Mouse (Mus musculus) lung, postnatal 10 days (tissue): ENCODE measurements around the gene Pdk1.
A peak's percentile ranks its signal among the peaks of the same experiment; 100 is the strongest.
"Not testable (repeated sequence)": the region's sequence is repeated elsewhere in the genome, so short reads cannot be mapped to it uniquely, and the experiment has no call there.

ENCODE experiments used
- DNase-seq: peaks from one replicate; pipeline ENCODE4 v3.0.0; 2021

Gene Pdk1

DNA sequence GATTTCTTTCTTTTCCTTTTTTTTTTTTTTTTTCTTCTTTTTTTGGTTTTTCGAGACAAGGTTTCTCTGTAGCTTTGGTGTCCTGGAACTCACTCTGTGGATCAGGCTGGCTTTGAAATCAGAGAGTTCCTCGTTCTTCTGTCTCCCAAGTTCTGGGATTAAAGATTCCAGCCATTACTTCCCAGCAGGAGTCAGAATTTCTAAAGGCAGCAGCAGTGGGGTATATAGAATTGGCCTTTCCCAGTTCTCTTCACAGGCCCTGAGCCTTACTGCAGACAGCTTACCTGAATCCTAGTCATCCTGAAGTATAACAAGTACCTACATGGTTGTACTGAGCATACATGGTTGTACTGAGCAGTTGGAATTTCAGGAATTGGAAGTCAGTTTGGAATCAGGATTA lies 1.8 kb downstream of the Pdk1 start:
- no peak for DNase-seq

DNA sequence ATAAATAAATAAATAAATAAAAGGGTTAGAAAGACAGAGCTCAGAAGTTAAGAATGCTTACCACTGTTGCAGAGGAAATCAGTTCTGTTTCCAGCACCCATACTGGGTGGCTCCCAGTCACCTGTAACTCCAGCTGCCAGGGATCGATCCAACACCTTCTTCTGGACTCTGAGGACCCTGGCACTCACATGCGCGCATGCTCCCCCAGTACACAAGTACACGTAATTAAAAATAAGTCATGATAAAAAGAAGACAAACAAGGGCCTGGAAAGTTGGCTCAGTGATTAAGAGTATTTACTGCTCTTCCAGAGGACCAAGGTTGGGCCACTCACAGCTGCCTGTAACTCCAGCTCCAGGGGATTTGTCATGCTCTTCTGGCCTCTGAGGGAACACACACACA lies 4.8 kb downstream of the Pdk1 start:
- DNase-seq, result no peak

DNA sequence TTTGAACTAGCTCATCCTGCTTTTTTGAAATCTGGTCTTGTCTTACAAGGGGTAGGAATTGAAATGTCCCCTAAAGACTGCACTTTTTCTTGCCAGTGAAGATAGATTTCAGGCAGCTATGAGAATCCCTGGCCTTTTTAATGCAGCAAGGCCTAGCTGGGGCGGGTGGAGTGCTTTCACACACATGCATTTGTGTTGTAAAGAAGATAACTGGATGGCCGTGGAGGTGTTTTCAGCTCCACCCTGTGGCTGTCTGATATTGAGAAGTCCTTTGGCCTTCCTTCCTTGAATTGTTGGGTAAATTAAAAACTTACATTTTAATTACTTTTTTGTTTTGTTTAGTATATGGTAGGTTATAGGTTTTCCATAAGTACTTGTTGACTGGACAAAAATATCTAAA lies 5.4 kb downstream of the Pdk1 start:
- no peak for DNase-seq

DNA sequence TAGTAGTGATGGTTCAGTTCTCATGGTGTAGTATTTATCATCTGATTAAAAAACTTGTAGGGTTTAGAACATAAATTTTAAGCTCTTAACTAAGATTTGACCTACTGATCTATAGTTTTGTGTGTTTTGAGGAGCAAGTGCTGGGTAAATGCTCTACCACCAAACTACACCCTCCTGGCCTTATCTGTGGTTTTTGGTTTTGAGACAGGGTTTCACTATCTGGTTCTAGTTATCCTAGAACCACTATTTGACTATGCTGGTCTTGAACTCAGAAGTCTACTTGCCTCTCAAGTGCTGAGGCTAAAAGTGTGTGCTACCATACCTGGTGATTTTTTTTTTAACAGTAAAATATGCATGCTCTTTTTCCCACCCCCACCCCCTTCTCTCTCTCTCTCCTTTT lies 5.9 kb downstream of the Pdk1 start:
- no peak for DNase-seq

DNA sequence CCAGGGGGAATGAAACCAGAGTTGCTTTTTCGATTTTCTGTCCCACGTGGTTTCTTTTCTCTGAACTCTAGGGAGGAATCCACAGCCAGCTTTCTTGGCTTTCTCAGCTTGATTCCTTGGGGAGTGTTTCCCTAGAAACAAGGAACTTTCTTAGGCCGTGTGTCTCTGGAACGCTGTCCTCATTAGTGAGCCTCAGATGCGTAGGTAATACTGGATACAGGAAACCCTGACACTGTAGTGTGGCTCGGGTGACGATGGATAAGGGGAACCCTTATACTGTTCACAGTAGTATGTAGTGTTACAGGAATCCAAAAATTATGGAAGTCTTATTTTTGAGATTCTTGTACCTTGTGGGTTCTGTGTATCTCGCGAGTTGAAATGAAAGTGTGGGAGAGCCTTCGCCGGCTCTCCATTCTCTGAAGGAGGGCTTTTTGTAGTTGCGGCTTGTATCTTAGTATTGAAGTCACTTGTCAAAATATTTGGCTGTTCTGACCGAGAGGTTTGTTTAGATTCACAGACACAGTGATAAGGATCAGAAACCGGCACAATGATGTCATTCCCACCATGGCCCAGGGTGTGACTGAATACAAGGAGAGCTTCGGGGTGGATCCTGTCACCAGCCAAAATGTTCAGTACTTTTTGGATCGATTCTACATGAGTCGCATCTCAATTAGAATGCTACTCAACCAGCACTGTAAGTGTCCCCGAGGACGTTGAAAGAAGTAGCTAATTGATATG lies 10.1 kb downstream of the Pdk1 start:
- peak; percentile 45 for DNase-seq

DNA sequence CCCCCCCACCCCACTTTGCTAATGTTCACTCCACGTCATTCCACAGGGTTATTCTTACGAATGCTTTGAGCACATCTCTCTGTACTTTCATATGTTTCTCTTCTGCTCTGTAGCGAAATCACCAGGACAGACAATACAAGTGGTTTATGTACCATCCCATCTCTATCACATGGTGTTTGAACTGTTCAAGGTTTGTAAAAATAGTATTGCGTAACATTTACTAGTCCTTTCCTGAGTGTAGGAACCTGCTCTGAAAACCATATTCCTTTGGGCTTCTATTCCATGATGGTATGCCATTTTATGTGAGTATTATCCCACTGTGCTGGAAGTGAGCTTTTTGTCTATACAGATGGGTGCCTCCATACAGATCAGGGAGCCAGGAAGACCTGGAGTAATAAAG lies 14.2 kb downstream of the Pdk1 start:
- no peak for DNase-seq

DNA sequence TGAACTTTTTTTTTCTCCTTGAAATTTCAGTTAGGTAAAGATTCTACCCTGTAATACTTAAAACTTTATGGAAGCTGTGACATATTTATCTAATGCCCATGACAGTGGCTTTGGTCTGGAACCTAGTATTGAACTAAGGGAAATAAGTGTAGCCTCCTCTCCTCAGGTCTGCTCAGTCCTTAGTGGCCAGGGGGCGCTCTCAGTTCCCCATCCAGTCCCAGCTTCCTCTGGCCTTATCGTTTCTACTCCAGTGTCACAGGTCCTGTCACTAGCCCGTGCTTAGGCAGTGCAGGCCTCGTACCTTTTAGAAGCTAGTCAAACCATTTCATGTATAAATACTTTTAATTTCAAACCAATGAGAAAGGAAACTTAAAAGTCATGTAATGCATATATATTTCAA lies 15.4 kb downstream of the Pdk1 start:
- no peak for DNase-seq

DNA sequence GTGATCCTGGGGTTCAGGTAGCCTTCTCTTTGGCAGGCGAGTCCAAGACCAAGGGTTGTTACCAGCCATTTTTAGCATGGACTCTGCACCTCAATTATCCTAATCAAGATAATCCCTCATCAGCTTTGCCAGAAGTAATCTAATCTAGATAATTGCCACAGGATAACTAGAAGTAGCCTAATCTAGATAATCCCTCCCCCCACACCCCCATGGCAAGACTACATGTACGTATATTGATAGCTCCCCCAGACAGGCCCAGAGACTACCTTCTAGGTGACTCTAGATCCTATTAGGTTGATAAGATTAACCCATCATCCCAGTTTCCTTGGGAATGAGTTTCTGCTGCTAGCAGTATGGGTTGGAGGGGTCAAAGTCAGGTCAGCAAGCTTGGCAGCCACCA lies 18.5 kb downstream of the Pdk1 start:
- no peak for DNase-seq

DNA sequence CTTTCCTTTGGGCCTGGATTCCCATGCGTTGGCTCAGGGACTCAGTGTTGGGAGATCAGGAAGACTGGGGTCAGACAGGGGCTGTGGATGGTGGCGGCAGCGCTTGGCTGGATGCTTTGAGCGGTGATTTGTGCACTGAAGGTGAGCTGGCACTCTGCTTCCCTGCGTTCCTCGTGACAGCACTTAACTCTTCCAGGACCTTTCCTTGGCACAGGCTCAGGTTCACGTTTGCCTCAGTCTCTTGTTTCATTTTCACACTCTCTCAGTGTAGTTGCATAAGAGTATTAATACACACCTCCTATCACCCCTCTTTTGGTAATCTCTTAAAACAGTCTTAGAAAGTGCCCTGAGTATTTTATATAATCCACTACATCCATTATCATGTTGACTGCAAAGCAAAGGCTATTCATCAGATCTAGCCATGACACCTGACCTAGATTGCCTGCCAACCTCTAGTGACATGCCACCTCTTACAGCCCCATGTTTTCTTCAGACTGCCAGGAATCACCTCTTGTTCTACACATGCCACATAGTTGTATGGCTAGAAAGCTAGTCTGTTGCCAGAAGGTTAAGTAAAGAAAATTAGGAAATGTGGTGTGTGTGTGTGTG lies 19.8 kb downstream of the Pdk1 start:
- DNase-seq, result peak; percentile 16

DNA sequence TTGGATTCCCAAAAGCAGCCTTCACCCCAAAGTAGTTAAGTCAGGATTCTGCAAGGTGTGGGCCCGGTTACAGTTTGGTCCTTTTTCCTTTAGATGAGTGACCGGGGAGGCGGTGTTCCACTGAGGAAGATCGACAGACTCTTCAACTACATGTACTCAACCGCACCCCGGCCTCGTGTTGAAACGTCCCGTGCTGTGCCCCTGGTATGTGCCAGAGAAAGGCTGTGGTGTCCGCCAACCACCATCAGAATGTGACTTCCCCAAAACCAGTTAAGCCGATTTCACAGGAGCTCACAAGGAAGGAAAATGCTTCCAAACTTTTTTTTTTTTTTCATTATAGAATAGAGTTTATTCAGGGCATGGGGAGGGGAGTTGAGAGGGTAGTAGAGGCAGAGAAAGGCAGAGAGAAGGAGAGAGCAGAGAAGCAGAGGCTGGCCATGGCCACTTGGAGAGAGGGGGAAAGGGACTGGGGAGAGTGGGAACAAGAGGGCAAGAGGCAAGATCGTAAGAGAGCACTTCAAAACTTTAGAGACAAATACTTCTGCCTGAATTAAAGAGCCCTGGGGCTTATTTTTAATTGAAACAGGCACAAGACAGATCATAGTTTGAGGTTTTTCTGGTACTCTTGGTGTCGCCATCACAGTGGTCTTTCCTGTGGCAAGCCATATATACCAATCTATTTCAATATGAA lies 22.7 kb downstream of the Pdk1 start:
- DNase-seq, result peak; percentile 9

DNA sequence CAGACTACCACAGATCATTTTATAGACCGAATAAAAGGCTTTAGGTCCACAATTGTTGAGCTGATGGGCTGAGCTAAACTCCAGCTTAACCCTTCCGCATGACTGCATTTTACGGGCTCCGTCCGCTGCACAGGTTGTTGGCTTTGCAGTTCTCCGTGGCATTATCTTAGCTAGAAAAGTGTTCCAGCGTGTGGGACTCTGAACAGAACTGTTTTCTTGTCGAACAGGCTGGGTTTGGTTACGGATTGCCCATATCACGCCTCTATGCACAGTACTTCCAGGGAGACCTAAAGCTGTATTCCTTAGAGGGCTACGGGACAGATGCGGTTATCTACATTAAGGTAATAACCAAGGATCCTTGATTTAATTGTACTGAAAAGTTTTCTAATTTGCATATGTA lies 24.4 kb downstream of the Pdk1 start:
- DNase-seq, result no peak

DNA sequence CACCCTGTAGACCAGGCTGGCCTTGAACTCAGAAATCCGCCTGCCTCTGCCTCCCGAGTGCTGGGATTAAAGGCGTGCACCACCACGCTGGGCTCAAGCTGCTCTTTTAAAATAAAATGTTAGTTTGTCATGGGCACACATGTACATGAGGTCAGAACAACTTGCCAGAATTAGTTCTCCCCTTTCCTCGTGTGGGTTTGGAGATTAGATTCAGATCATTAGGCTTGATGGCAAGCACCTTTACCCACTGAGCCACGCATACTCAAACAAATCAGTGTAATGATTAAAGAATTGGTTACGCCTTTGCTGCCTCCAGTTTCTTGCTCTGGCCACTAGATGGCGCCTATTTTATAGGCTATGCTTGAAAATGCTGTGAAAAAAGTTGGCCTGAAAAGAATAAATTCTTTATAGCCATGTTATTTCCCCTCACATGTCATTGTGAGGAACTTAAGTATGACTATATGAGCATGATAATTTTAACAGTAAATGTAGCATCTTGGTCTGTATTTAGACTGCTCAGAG lies 25.4 kb downstream of the Pdk1 start:
- DNase-seq, result peak; percentile 54

DNA sequence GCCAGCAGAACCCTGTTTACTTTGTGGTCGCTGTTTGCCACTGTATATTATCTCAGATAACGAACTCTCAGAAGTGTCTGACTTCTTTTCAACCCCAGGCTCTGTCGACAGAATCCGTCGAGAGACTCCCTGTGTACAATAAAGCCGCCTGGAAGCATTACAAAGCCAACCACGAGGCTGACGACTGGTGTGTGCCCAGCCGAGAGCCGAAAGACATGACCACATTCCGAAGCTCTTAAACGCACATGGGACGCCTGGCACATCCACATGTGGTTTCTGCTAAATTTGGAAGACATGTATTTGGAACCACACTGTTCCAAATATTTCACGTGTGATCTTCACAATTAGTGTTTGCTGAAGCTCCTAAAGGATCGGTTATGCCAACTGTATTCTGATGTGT lies 26.9 kb downstream of the Pdk1 start:
- DNase-seq, result no peak

DNA sequence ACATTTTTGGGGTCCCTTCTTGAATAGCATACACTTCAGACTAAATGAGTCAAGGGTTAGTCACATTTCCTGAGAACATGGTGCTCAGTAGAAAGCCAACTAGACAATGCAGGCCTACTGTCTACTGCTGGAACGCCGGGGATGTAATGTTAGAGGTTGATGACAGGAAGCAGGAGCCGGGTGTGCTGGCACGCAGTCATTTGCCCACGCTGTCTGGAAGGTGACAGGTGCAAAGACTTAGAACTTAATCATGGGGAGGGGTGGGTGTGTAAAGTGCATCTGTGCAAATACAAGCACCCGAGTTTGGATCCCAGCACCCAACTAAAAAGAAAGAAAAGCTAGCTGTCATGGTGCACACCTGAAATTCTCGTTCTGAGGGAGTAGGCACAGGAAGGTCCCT lies 32.1 kb downstream of the Pdk1 start:
- no peak for DNase-seq

DNA sequence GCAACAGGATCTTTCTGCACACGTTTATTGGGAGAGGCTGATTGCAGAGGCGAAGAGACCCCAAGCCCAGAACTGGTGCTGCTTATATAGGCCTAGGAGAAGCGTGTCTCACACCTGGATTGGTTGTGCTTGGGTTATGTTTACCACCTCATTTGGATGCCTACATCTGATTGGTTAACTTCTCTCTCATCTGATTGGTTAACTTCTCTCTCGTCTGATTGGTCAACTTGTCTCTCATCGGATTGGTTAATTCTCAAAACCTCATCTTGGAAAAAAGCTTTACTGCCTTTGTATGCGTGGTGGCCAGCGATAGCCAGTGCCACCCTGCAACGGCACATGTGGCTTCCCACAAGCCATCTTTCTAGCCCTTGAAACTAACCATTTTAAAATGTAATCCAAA lies 33.3 kb downstream of the Pdk1 start:
- DNase-seq, result not testable (repeated sequence)

DNA sequence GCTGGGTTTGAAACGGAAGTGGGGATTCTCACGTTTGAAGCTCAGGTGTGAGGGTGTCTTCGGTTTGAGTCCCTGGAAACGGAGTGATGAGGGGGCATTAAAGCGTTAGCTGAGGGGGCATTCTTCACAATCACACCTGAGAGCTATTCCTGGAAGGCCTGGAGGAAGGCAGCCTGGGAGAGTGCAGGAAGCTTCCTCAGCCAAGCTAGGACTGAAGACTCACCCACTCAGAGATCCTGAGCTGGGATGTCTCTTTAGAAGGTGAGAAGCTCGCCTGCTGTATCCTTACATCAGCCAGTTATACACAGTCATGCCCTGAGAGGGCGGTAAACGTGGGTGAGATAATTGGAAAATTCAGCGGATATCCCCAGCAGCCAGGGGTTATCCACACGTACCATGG lies 40.9 kb downstream of the Pdk1 start:
- no peak for DNase-seq

DNA sequence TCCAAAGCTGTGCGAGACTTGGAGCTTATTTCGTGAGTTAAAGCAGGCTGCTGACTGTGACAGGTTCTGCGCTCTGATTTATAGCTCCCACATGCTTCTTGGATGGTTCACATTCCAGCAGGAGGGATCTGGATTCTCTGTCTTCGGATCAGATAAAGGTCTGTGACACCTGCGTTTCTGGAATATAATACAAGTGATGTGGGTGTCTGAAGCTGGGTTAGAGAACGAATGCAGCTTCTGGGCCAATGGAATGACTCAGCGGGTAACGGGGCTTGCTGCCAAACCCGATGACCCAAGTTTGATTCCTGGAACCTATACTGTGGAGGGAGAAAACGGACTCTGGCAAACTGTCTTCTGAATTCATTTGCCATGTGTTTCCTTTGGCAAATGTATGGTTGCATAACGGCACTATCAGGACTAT lies 46.2 kb downstream of the Pdk1 start:
- DNase-seq, result no peak

DNA sequence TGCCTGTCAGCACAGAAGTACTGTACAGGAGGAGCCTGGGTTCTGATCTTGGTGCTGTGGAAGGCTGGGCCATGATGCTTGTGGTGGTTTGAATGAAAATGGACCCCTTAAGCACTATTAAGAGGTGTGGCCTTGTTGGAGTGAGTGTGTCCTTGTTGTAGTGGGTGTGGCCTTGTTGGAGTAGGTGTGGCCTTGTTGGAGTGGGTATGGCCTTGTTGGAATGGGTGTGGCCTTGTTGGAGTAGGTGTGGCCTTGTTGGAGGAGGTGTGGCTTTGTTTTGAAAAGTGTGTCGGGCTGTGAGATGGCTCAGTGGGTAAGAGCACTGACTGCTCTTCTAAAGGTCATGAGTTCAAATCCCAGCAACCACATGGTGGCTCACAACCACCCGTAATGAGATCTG lies 51.9 kb downstream of the Pdk1 start:
- not testable (repeated sequence) for DNase-seq

DNA sequence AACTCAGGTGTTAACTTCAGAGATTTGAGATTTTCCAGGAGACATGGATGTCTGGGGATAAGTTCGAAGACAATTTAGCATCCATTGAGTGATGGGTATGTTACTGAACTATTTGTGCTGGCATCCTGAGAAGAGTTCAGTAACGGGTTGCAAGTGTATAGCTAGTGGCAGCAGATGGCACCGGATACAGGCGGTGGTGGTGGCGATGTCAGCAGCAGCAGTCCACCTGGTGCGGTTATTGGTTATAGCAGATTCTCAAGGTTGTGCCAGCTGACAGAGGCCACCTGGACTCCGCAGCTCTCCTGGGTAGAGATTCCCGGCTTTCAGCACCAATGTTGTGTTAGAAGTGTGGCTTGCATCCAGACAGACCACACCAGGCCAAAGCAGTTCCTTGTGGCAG lies 61.0 kb downstream of the Pdk1 start:
- DNase-seq, result no peak

DNA sequence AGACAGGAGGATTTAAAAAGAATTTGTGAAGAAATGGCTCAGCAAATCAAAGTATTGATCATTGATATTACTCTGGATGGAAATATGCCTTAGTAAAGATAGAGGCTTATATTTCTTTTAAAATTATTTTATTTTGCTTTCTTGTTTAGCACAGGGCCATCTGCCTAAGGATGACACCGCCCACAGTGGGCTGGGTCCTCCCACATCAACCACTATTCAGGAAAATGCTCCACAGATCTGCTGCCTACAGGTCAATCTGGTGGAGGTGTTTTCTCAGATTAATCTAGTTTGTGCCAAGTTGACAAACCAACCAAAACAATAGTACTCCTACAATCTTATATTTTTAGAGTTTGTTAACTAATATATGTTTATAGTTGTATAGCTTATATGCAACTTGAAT lies 63.7 kb downstream of the Pdk1 start:
- no peak for DNase-seq

DNA sequence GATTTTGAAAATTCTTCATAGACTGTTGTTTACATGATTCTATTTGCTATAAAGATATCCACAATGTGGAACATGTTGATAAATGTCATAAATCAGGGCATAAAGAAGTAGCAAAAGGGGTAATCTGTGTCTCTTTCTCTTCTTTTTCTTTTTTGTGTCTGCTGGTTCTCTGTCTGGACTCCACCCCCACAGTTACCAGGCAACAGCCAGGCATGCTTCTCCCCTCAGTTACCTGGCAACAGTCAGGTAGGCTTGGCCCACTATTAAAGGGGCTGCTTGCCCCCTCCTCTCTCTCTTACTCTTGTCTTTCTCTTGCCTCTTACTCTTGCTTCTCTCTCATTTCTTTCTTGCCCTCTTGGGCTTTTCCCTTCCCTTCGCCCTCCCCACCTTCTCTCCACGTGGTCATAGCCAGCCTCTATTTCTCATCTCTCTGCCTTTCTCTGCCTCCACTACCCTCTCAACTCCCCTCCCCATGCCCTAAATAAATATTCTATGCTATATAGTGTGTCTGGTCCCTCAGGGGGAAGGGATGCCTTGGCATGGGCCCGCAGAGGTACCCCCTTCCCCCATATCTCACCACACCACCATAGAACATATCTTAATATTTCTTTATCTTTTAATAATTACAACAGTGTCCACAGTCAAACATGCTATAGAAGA lies 64.8 kb downstream of the Pdk1 start:
- DNase-seq, result no peak

DNA sequence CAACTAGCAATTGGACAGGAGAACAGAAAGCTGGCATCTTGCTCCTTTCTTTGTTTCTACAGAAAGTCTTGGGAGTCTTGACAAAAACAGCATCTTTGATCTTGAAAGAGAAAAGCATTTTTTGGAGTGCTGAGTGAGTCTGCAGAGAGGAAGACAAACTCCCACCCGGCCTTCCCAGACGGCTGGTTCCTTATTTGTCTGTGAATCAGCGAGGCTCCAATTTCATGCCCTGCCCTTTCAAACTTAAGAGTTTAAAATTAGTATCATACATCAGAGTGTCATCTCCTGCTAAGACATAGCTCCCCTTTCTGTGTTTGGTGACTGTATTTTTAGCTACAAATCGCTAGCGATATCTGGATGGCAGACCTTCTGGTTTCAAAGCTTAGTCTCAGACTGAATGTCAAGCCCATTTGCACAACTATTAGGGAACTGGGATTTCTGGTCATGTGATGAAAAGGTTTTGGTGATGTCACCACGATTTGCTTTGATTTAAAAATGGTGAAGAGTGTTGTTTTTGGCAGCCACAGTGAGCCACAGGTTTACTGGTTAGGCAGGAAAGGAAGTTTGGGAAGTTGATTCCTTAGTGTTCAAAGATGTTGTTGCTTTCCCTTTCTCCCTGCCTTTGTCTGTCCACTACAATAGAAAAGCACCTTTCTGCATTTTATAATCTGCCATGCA lies 65.8 kb downstream of the Pdk1 start:
- no peak for DNase-seq
